Mouse (Mus musculus) hindbrain, embryonic 14.5 days (tissue): ENCODE data around the gene Pgm2. TPM values are rescaled to one million over a fixed set of nuclear protein-coding genes. Genes with fewer than 3 reads are reported as not detected.

Experiments
- ATAC-seq: fragments of 200-750 bp; cut with Nextera tagmentation; 2 replicates; pipeline ENCODE4 v1.8.0; 2017; ENCODE audit warnings: moderate number of reproducible peaks, mild to moderate bottlenecking, moderate TSS enrichment, moderate library complexity; ENCODE audit not compliant: low FRiP score
- DNase-seq: peaks from one replicate; pipeline ENCODE4 v3.0.0-alpha.2; 2015; ENCODE audit warnings: low spot score
- H3K27ac ChIP-seq: fragments of 300-500 bp; sonication (generic); 2 replicates; pipeline ENCODE4 v1.5.1; 2014; ENCODE audit warnings: mild to moderate bottlenecking, moderate library complexity
- H3K27me3 ChIP-seq: fragments of 300-500 bp; sonication (generic); 2 replicates; pipeline ENCODE4 v1.6.1; 2014; ENCODE audit warnings: mild to moderate bottlenecking, low read length, mixed read lengths; ENCODE audit not compliant: control insufficient read depth, insufficient read depth
- H3K36me3 ChIP-seq: fragments of 300-500 bp; sonication (generic); replicated peaks from 2 replicates; pipeline ENCODE4 v1.6.1; 2014; ENCODE audit not compliant: control insufficient read depth, insufficient read depth
- H3K4me1 ChIP-seq: fragments of 300-500 bp; sonication (generic); replicated peaks from 2 replicates; pipeline ENCODE4 v1.6.1; 2014; ENCODE audit warnings: antibody characterized with exemption, low read length, mixed read lengths; ENCODE audit not compliant: control insufficient read depth, insufficient read depth
- H3K4me2 ChIP-seq: fragments of 300-500 bp; sonication (generic); replicated peaks from 2 replicates; pipeline ENCODE4 v1.6.1; 2014; ENCODE audit warnings: mild to moderate bottlenecking, moderate library complexity
- H3K4me3 ChIP-seq: fragments of 300-500 bp; sonication (generic); replicated peaks from 2 replicates; pipeline ENCODE4 v1.5.1; 2014; ENCODE audit warnings: mild to moderate bottlenecking, low read length
- H3K9ac ChIP-seq: fragments of 300-500 bp; sonication (generic); 2 replicates; pipeline ENCODE4 v1.6.1; 2014
- H3K9me3 ChIP-seq: fragments of 300-500 bp; sonication (generic); 2 replicates; pipeline ENCODE4 v1.6.1; 2016; ENCODE audit warnings: low read length; ENCODE audit not compliant: control insufficient read depth
- WGBS: fragments of 180-500 bp; shearing (Covaris S2); extraction: QIAGEN DNeasy Blood & Tissue Kit; methylation state at CpG from one replicate; pipeline ENCODE4 v1.1.7; 2014; 5-methylcytosine and 5-hydroxymethylcytosine counted together
- polyA plus RNA-seq: library from polyadenylated mRNA; unstranded; fragments of >200 nt; fragmentation: Nextera tagmentation; extraction: Ambion mirVana; gene quantifications from 2 replicates; pipeline ENCODE4 v1.2.1, GENCODE M21; 2014

Pgm2 gene
- polyA plus RNA-seq, 1 experiment from 2014 or later = 21.6 TPM

- Histone ChIP-seq H3K4me1 (no peaks in the 10 kb centered on the region), H3K36me3 (no peaks in the 10 kb centered on the region), H3K4me3 (no peak overlapping the region), H3K4me2 (no peak overlapping the region), H3K27me3 (no peaks in the 10 kb centered on the region), H3K9ac (no peak overlapping the region), H3K27ac (no peak overlapping the region), H3K9me3 (no peaks in the 10 kb centered on the region)
- DNase-seq (peak; percentile 47), ATAC-seq (0 out of 2 replicates have a peak, but pooled peaks have one; percentile 43)
- 36% methylated on average over 4 of the region's 4 CpGs for WGBS
Observed at GRCm38 (mm10) chr5:64070081-64070673, 22.6 kb upstream of the Pgm2 start.

GRCm38 (mm10) chr5:64070742-64071476, 21.8 kb upstream of the Pgm2 start:
- DNase-seq = no peak
- H3K4me3 ChIP-seq = no peak overlapping the region
- no peaks in the 10 kb centered on the region for H3K4me1 ChIP-seq
- H3K9ac ChIP-seq = no peak overlapping the region
- WGBS = 82% methylated on average over 2 of the region's 2 CpGs
- no peak overlapping the region for H3K27ac ChIP-seq
- no peaks in the 10 kb centered on the region for H3K27me3 ChIP-seq
- no peak overlapping the region for H3K4me2 ChIP-seq
- ATAC-seq = no peak
- H3K36me3 ChIP-seq = no peaks in the 10 kb centered on the region
- H3K9me3 ChIP-seq = no peaks in the 10 kb centered on the region

- no peak overlapping the region for H3K4me3 ChIP-seq
- H3K4me1 ChIP-seq = no peaks in the 10 kb centered on the region
- no peak overlapping the region for H3K4me2 ChIP-seq
- H3K27me3 ChIP-seq = no peaks in the 10 kb centered on the region
- no peak overlapping the region for H3K27ac ChIP-seq
- H3K36me3 ChIP-seq = no peaks in the 10 kb centered on the region
- no peak overlapping the region for H3K9ac ChIP-seq
- no peaks in the 10 kb centered on the region for H3K9me3 ChIP-seq
- ATAC-seq (no peak), DNase-seq (no peak)
- WGBS = 93% methylated on average over 3 of the region's 3 CpGs
Observed at GRCm38 (mm10) chr5:64074455-64074854, 18.3 kb upstream of the Pgm2 start.

GRCm38 (mm10) chr5:64075506-64075905, 17.2 kb upstream of the Pgm2 start:
- H3K27me3 ChIP-seq = no peaks in the 10 kb centered on the region
- ATAC-seq (no peak), DNase-seq (peak; percentile 32)
- H3K4me2 ChIP-seq = no peak overlapping the region
- H3K36me3 ChIP-seq = no peaks in the 10 kb centered on the region
- H3K4me1 ChIP-seq = no peaks in the 10 kb centered on the region
- 50% methylated on average over 3 of the region's 3 CpGs for WGBS
- H3K9ac ChIP-seq = no peak overlapping the region
- H3K27ac ChIP-seq = no peak overlapping the region
- H3K9me3 ChIP-seq = no peaks in the 10 kb centered on the region
- H3K4me3 ChIP-seq = no peak overlapping the region

- Histone ChIP-seq H3K27me3 (no peaks in the 10 kb centered on the region), H3K36me3 (no peaks in the 10 kb centered on the region), H3K9ac (no peak overlapping the region), H3K9me3 (no peaks in the 10 kb centered on the region), H3K4me2 (no peak overlapping the region), H3K4me3 (no peak overlapping the region), H3K4me1 (no peaks in the 10 kb centered on the region), H3K27ac (no peak overlapping the region)
- 84% methylated on average over 4 of the region's 4 CpGs for WGBS
- ATAC-seq (no peak), DNase-seq (no peak)
Observed at GRCm38 (mm10) chr5:64077353-64077752, 15.4 kb upstream of the Pgm2 start.

GRCm38 (mm10) chr5:64078740-64079461, 13.8 kb upstream of the Pgm2 start:
- no peak overlapping the region for H3K9ac ChIP-seq
- WGBS = 67% methylated on average over 7 of the region's 7 CpGs
- no peak for DNase-seq
- ATAC-seq = no peak
- H3K27ac ChIP-seq = no peak overlapping the region
- no peak overlapping the region for H3K4me3 ChIP-seq
- H3K4me2 ChIP-seq = no peak overlapping the region
- H3K27me3 ChIP-seq = no peaks in the 10 kb centered on the region
- no peaks in the 10 kb centered on the region for H3K36me3 ChIP-seq
- H3K4me1 ChIP-seq = no peaks in the 10 kb centered on the region
- no peaks in the 10 kb centered on the region for H3K9me3 ChIP-seq

GRCm38 (mm10) chr5:64079462-64079817, 13.3 kb upstream of the Pgm2 start:
- Histone ChIP-seq H3K9ac (no peak overlapping the region), H3K9me3 (no peaks in the 10 kb centered on the region), H3K4me2 (no peak overlapping the region), H3K36me3 (no peaks in the 10 kb centered on the region), H3K27me3 (no peaks in the 10 kb centered on the region), H3K4me1 (no peaks in the 10 kb centered on the region), H3K4me3 (no peak overlapping the region), H3K27ac (no peak overlapping the region)
- 80% methylated on average over 4 of the region's 4 CpGs for WGBS
- ATAC-seq = no peak
- DNase-seq = no peak

GRCm38 (mm10) chr5:64083447-64084359, 9.0 kb upstream of the Pgm2 start:
- Histone ChIP-seq H3K4me1 (no peaks in the 10 kb centered on the region), H3K27ac (no peak overlapping the region), H3K9ac (no peak overlapping the region), H3K36me3 (no peaks in the 10 kb centered on the region), H3K9me3 (no peaks in the 10 kb centered on the region), H3K4me2 (no peak overlapping the region), H3K4me3 (no peak overlapping the region), H3K27me3 (no peaks in the 10 kb centered on the region)
- 70% methylated on average over 15 of the region's 15 CpGs for WGBS
- peak; percentile 46; the same call in 1 of the 2 replicates for ATAC-seq
- DNase-seq = no peak

GRCm38 (mm10) chr5:64085405-64085804, 7.3 kb upstream of the Pgm2 start:
- no peaks in the 10 kb centered on the region for H3K9me3 ChIP-seq
- DNase-seq (no peak), ATAC-seq (no peak)
- no peaks in the 10 kb centered on the region for H3K36me3 ChIP-seq
- no peak overlapping the region for H3K4me3 ChIP-seq
- H3K27me3 ChIP-seq = no peaks in the 10 kb centered on the region
- H3K27ac ChIP-seq = no peak overlapping the region
- WGBS = 95% methylated on average over 9 of the region's 9 CpGs
- no peak overlapping the region for H3K9ac ChIP-seq
- H3K4me1 ChIP-seq = no peaks in the 10 kb centered on the region
- H3K4me2 ChIP-seq = no peak overlapping the region
